Mouse (Mus musculus) lung, embryonic 15.5 days (tissue): ENCODE results near the gene Rcan1. TPM values are rescaled to one million over a fixed set of nuclear protein-coding genes. Genes with fewer than 3 reads are reported as not detected.
A peak's percentile ranks its signal among the peaks of the same experiment; 100 is the strongest.

Source experiments
- ATAC-seq: fragments of 200-750 bp; cut with Nextera tagmentation; 2 replicates; pipeline ENCODE4 v1.8.0; 2017; ENCODE audit warnings: moderate number of reproducible peaks, borderline replicate concordance; ENCODE audit not compliant: low FRiP score, low TSS enrichment; ENCODE audit errors: extremely low read depth
- H3K27ac ChIP-seq: fragments of 300-500 bp; sonication (generic); 2 replicates; pipeline ENCODE4 v1.5.1; 2015; ENCODE audit warnings: moderate library complexity, mild to moderate bottlenecking, inconsistent platforms
- H3K27me3 ChIP-seq: fragments of 300-500 bp; sonication (generic); 2 replicates; pipeline ENCODE4 v1.6.1; 2015; ENCODE audit warnings: inconsistent platforms
- H3K36me3 ChIP-seq: fragments of 300-500 bp; sonication (generic); 2 replicates; pipeline ENCODE4 v1.6.1; 2015; ENCODE audit warnings: inconsistent platforms
- H3K4me1 ChIP-seq: fragments of 300-500 bp; sonication (generic); 2 replicates; pipeline ENCODE4 v1.6.1; 2015; ENCODE audit warnings: inconsistent platforms
- H3K4me2 ChIP-seq: fragments of 300-500 bp; sonication (generic); 2 replicates; pipeline ENCODE4 v1.6.1; 2015; ENCODE audit warnings: inconsistent platforms, mild to moderate bottlenecking, moderate library complexity
- H3K4me3 ChIP-seq: fragments of 300-500 bp; sonication (generic); 2 replicates; pipeline ENCODE4 v1.5.1; 2015; ENCODE audit warnings: mild to moderate bottlenecking, inconsistent platforms
- H3K9ac ChIP-seq: fragments of 300-500 bp; sonication (generic); 2 replicates; pipeline ENCODE4 v1.6.1; 2015; ENCODE audit warnings: inconsistent platforms
- H3K9me3 ChIP-seq: fragments of 300-500 bp; sonication (generic); 2 replicates; pipeline ENCODE4 v1.6.1; 2016; ENCODE audit warnings: inconsistent platforms
- WGBS: fragments of 180-500 bp; shearing (Covaris S2); methylation state at CpG from one replicate; pipeline ENCODE4 v1.1.7; 2015; 5-methylcytosine and 5-hydroxymethylcytosine counted together
- polyA plus RNA-seq: library from polyadenylated mRNA; unstranded; fragments of >200 nt; fragmentation: Nextera tagmentation; extraction: Ambion mirVana; gene quantifications from 2 replicates; pipeline ENCODE4 v1.2.1, GENCODE M21; 2015

The Rcan1 gene
- polyA plus RNA-seq, 1 experiment from 2014 or later = 51.4 TPM

DNA sequence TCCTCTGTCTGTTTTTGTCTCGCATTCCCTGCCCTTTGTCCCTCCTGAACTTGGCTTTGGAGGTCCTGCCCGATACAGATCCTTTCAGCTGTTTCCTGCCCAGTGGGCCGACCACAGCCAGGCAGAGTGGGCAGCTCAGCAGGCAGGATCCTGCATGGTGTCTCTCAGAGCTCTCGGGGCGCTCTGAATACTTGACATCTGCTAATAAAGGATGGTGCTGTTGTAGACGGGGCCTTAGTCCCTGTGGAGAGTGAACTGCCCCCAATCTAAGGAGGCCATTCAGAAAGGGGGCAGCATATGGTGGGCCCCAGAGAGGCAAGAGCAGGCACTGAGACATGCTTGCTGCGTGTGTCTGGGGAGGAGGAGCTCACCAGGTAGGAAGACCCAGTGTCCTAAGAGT lies 57.8 kb downstream of the Rcan1 start:
- Histone ChIP-seq H3K36me3 (no peaks in the 10 kb centered on the region), H3K27me3 (no peaks in the 10 kb centered on the region), H3K9me3 (no peaks in the 10 kb centered on the region), H3K9ac (no peak overlapping the region), H3K27ac (peak overlapping the region; percentile 65), H3K4me3 (no peak overlapping the region), H3K4me1 (peaks cover 48% of the 10 kb centered on the region), H3K4me2 (no peak overlapping the region)
- 42% methylated on average over 7 of the region's 7 CpGs for WGBS
- ATAC-seq = no peak

- Histone ChIP-seq H3K27me3 (no peaks in the 10 kb centered on the region), H3K9me3 (no peaks in the 10 kb centered on the region), H3K4me3 (no peak overlapping the region), H3K36me3 (no peaks in the 10 kb centered on the region), H3K4me1 (peaks cover 52% of the 10 kb centered on the region), H3K4me2 (no peak overlapping the region; the same call in 1 of the 2 replicates), H3K27ac (peak overlapping the region; percentile 65), H3K9ac (no peak overlapping the region)
- 61% methylated on average over 19 of the region's 19 CpGs for WGBS
- peak; percentile 59; the same call in 1 of the 2 replicates for ATAC-seq
These were observed 58.5 kb downstream of the Rcan1 start for GRCm38 (mm10) chr16:92411981-92412706.

GRCm38 (mm10) chr16:92410344-92410743 lies 60.3 kb downstream of the Rcan1 start:
- WGBS = 87% methylated on average over 2 of the region's 2 CpGs
- H3K4me2 ChIP-seq = no peak overlapping the region
- H3K36me3 ChIP-seq = no peaks in the 10 kb centered on the region
- H3K27ac ChIP-seq = no peak overlapping the region
- H3K4me1 ChIP-seq = peaks cover 42% of the 10 kb centered on the region
- no peaks in the 10 kb centered on the region for H3K27me3 ChIP-seq
- no peak overlapping the region for H3K9ac ChIP-seq
- no peak for ATAC-seq
- no peaks in the 10 kb centered on the region for H3K9me3 ChIP-seq
- H3K4me3 ChIP-seq = no peak overlapping the region

DNA sequence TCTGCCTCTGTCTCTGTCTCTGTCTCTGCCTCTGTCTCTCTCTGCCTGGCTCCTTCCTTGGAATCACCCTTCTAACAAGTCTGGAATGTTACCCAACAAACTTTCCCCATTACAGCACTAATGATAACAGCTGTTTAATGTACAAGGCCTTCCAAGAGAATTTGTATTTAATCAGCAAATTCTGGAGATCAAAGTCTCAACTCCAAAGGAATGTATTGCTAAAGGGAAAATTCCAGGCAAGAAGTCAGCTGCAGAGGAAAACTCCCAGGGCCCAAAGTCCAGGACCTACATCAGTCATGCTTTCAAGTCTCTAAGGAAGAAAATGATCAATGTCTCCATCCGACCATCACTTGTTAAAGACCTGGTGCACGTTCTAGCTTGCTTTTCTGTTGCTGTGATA lies 62.8 kb downstream of the Rcan1 start:
- Histone ChIP-seq H3K4me2 (no peak overlapping the region), H3K4me1 (peaks cover 50% of the 10 kb centered on the region), H3K36me3 (no peaks in the 10 kb centered on the region), H3K4me3 (no peak overlapping the region), H3K27me3 (no peaks in the 10 kb centered on the region), H3K9ac (no peak overlapping the region), H3K27ac (peak overlapping the region; percentile 60), H3K9me3 (no peaks in the 10 kb centered on the region)
- WGBS = 40% methylated on average over 2 of the region's 2 CpGs
- no peak for ATAC-seq

GRCm38 (mm10) chr16:92404141-92404540 lies 66.5 kb downstream of the Rcan1 start:
- Histone ChIP-seq H3K4me1 (peaks cover 57% of the 10 kb centered on the region), H3K27me3 (no peaks in the 10 kb centered on the region), H3K4me2 (no peak overlapping the region), H3K27ac (peak overlapping the region; percentile 94), H3K4me3 (no peak overlapping the region), H3K9me3 (no peaks in the 10 kb centered on the region), H3K36me3 (no peaks in the 10 kb centered on the region), H3K9ac (no peak overlapping the region)
- WGBS = 78% methylated on average over 2 of the region's 2 CpGs
- no peak for ATAC-seq

- Histone ChIP-seq H3K9ac (no peak overlapping the region), H3K27me3 (no peaks in the 10 kb centered on the region), H3K4me1 (peaks cover 59% of the 10 kb centered on the region), H3K4me3 (no peak overlapping the region), H3K27ac (peak overlapping the region; percentile 94), H3K36me3 (no peaks in the 10 kb centered on the region), H3K9me3 (no peaks in the 10 kb centered on the region), H3K4me2 (peak overlapping the region; percentile 33)
- peak; percentile 77 for ATAC-seq
- WGBS = 28% methylated on average over 10 of the region's 10 CpGs
These were observed 67.6 kb downstream of the Rcan1 start for GRCm38 (mm10) chr16:92403069-92403468.

- H3K27ac ChIP-seq = peak overlapping the region; percentile 94
- H3K4me3 ChIP-seq = no peak overlapping the region
- no peak overlapping the region for H3K4me2 ChIP-seq
- ATAC-seq = no peak
- H3K36me3 ChIP-seq = 0 out of 2 replicates have a peak, but pooled peaks cover under 1% of the 10 kb centered on the region
- WGBS = 38% methylated on average over 8 of the region's 8 CpGs
- H3K9me3 ChIP-seq = no peaks in the 10 kb centered on the region
- 0 out of 2 replicates have a peak overlapping the region, but pooled peaks have one; percentile 4 for H3K9ac ChIP-seq
- H3K27me3 ChIP-seq = no peaks in the 10 kb centered on the region
- peaks cover 61% of the 10 kb centered on the region for H3K4me1 ChIP-seq
These were observed 68.5 kb downstream of the Rcan1 start for GRCm38 (mm10) chr16:92402216-92402615.

- Histone ChIP-seq H3K9me3 (no peaks in the 10 kb centered on the region), H3K27ac (0 out of 2 replicates have a peak overlapping the region, but pooled peaks have one; percentile 3), H3K4me3 (no peak overlapping the region), H3K4me2 (no peak overlapping the region), H3K27me3 (no peaks in the 10 kb centered on the region), H3K36me3 (peaks cover 10% of the 10 kb centered on the region), H3K9ac (no peak overlapping the region), H3K4me1 (peaks cover 68% of the 10 kb centered on the region)
- WGBS = 48% methylated on average over 10 of the region's 10 CpGs
- no peak for ATAC-seq
These were observed 69.5 kb downstream of the Rcan1 start for GRCm38 (mm10) chr16:92401206-92401605.

DNA sequence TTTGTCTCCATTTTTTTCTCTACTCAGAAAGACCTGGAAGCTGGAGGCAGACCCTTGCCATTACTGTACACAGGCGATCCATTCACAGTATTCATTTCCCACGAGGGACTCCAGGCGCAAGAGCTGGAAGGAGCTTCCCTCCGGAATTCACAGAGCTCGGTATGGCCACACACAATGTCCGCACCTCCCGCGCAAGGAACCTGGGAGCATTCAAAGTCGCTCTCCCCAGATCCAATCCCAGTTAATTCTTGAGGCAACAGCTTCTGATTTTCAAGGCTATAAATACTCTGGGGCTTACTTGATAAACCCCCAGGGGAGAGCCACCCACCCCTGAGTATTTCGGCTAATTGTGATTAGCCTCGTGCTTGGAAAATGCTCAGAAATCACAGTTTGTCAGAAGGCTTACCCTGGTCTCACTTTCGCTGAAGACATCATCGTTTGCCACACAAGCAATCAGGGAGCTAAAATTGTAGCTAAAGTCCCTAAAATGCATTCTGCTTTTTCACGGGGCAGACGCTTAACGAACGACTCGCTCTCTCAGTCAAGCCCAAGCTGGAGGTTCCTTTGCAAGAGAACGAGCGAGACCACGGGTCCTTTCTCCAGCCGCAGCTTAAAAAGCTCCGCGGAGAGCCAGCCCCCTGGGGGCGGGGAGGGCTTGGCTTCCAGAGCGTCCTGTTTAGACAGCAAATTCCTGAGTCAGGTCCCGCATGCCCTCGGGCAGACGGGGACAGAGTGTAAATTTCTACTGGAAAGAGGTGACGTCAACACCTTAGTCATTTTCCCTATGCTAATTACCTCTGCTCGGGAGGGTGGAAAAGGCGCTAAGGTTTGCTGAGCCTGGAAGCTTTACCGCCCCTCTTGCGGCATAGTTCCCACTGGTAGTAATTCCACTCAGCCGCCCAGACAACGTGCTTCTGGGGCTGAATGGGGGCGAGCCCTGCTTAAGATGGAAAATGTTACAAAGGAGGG lies 70.9 kb downstream of the Rcan1 start:
- H3K4me1 ChIP-seq = peaks cover 68% of the 10 kb centered on the region
- H3K27me3 ChIP-seq = no peaks in the 10 kb centered on the region
- H3K9me3 ChIP-seq = no peaks in the 10 kb centered on the region
- peak overlapping the region; percentile 74 for H3K4me2 ChIP-seq
- peaks cover 24% of the 10 kb centered on the region for H3K36me3 ChIP-seq
- WGBS = 1% methylated on average over 37 of the region's 37 CpGs
- peak overlapping the region; percentile 54 for H3K9ac ChIP-seq
- ATAC-seq = peak; percentile 85
- peak overlapping the region; percentile 50 for H3K4me3 ChIP-seq
- peak overlapping the region; percentile 91 for H3K27ac ChIP-seq

GRCm38 (mm10) chr16:92398574-92399118 lies 72.0 kb downstream of the Rcan1 start:
- Histone ChIP-seq H3K4me2 (peak overlapping the region; percentile 74), H3K27me3 (no peaks in the 10 kb centered on the region), H3K4me3 (peak overlapping the region; percentile 50), H3K9ac (peak overlapping the region; percentile 54; the same call in 1 of the 2 replicates), H3K27ac (peak overlapping the region; percentile 68), H3K9me3 (no peaks in the 10 kb centered on the region), H3K4me1 (peaks cover 62% of the 10 kb centered on the region), H3K36me3 (peaks cover 34% of the 10 kb centered on the region)
- ATAC-seq = no peak
- WGBS = 39% methylated on average over 6 of the region's 6 CpGs

DNA sequence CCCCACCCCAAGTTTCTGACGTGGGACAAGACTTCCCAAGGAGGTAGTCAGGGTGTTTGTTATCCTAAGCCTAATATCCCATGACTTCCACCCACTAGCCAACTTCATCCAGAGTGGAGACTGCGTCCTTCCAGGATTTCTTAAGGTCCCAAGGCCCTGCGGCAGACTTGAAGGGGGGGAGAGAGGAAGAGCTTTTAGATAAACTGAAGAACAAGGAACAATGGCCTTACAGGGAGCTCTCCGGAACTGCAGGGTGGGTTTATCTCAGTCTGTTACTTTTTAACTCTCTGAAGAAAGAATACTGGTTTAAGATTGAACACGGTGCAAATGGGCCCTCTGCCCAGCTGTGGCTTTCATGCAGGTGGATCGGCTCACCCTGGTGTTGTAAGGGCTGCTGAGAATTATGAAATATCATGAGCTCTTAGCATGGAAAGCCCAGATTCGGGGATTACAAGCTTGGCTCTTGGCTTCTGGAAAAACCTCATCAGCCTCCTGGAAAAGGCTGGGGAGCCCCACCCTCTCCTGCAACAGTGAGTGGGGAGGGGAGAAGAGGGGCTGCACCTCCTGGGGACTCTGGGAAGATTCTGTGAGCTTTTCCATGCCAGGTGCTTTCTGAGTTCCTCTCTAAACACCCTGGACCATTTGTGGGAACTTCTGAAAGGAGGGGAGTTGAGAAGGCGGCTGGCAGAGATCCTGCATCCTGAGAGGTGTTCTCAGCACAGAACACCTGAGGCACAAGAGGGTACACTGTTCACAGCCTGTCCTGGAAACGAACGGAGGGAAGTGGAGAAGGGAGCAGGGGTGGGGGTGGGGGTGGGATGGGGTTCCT lies 72.7 kb downstream of the Rcan1 start:
- WGBS = 40% methylated on average over 10 of the region's 10 CpGs
- peak overlapping the region; percentile 50 for H3K4me3 ChIP-seq
- H3K4me1 ChIP-seq = peaks cover 55% of the 10 kb centered on the region

More for the DNA sequence above, 72.7 kb downstream of the Rcan1 start:
- H3K27ac ChIP-seq = peak overlapping the region; percentile 68
- H3K9ac ChIP-seq = peak overlapping the region; percentile 54; the same call in 1 of the 2 replicates
- H3K27me3 ChIP-seq = no peaks in the 10 kb centered on the region
- no peak for ATAC-seq
- H3K4me2 ChIP-seq = peak overlapping the region; percentile 74
- peaks cover 41% of the 10 kb centered on the region for H3K36me3 ChIP-seq
- H3K9me3 ChIP-seq = no peaks in the 10 kb centered on the region
